Mouse (Mus musculus) neural tube, embryonic 13.5 days (tissue): ENCODE results near the gene Agbl3. TPM values are rescaled to one million over a fixed set of nuclear protein-coding genes. Genes with fewer than 3 reads are reported as not detected.

Experiments
- ATAC-seq: fragments of 200-750 bp; cut with Nextera tagmentation; 2 replicates; pipeline ENCODE4 v1.8.0; 2017; ENCODE audit warnings: low read depth, mild to moderate bottlenecking, moderate TSS enrichment, moderate library complexity
- H3K27ac ChIP-seq: fragments of 300-500 bp; sonication (generic); replicated peaks from 2 replicates; pipeline ENCODE4 v1.5.1; 2015; ENCODE audit warnings: moderate library complexity, mild to moderate bottlenecking, inconsistent platforms
- H3K27me3 ChIP-seq: fragments of 300-500 bp; sonication (generic); 2 replicates; pipeline ENCODE4 v1.6.1; 2015; ENCODE audit warnings: mild to moderate bottlenecking, inconsistent platforms
- H3K36me3 ChIP-seq: fragments of 300-500 bp; sonication (generic); 2 replicates; pipeline ENCODE4 v1.6.1; 2015; ENCODE audit warnings: mild to moderate bottlenecking, inconsistent platforms
- H3K4me1 ChIP-seq: fragments of 300-500 bp; sonication (generic); replicated peaks from 2 replicates; pipeline ENCODE4 v1.6.1; 2015; ENCODE audit warnings: inconsistent platforms
- H3K4me2 ChIP-seq: fragments of 300-500 bp; sonication (generic); 2 replicates; pipeline ENCODE4 v1.6.1; 2015; ENCODE audit warnings: inconsistent platforms, mild to moderate bottlenecking, moderate library complexity
- H3K4me3 ChIP-seq: fragments of 300-500 bp; sonication (generic); 2 replicates; pipeline ENCODE4 v1.5.1; 2015; ENCODE audit warnings: mild to moderate bottlenecking, inconsistent platforms
- H3K9ac ChIP-seq: fragments of 300-500 bp; sonication (generic); 2 replicates; pipeline ENCODE4 v1.6.1; 2015; ENCODE audit warnings: moderate library complexity, mild to moderate bottlenecking, inconsistent platforms
- H3K9me3 ChIP-seq: fragments of 300-500 bp; sonication (generic); 2 replicates; pipeline ENCODE4 v1.6.1; 2016; ENCODE audit warnings: inconsistent platforms
- WGBS: fragments of 180-500 bp; shearing (Covaris S2); methylation state at CpG from one replicate; pipeline ENCODE4 v1.1.7; 2015; 5-methylcytosine and 5-hydroxymethylcytosine counted together
- polyA plus RNA-seq: library from polyadenylated mRNA; unstranded; fragments of >200 nt; fragmentation: Nextera tagmentation; extraction: Ambion mirVana; gene quantifications from 2 replicates; pipeline ENCODE4 v1.2.1, GENCODE M21; 2015

Gene Agbl3
- polyA plus RNA-seq, 1 experiment from 2014 or later = 8.5 TPM

DNA sequence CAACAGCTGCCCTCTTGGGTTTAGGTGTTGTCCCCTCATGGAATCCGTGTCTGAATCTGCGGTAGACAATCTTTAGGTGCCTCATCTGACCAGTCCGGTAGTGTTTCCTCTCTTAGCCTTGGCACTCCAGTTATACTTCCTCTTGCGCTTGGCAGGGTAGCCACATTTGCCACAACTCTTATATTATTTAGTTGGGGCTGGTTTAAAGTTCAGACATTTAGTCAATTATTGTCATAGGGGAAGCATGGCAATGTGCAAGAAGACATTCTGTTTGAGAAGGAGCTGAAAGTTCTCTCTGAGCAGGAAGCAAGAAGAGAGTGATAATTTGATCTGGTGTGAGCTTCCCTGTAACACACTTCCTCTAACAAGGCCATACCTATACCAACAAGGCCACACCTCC, 30.4 kb downstream of the Agbl3 start:
- Histone ChIP-seq H3K27me3 (no peaks in the 10 kb centered on the region), H3K4me1 (no peaks in the 10 kb centered on the region), H3K4me3 (no peak overlapping the region), H3K36me3 (no peaks in the 10 kb centered on the region), H3K27ac (no peak overlapping the region), H3K9me3 (no peaks in the 10 kb centered on the region), H3K9ac (no peak overlapping the region), H3K4me2 (no peak overlapping the region)
- 93% methylated on average over 4 of the region's 4 CpGs for WGBS
- no peak for ATAC-seq

DNA sequence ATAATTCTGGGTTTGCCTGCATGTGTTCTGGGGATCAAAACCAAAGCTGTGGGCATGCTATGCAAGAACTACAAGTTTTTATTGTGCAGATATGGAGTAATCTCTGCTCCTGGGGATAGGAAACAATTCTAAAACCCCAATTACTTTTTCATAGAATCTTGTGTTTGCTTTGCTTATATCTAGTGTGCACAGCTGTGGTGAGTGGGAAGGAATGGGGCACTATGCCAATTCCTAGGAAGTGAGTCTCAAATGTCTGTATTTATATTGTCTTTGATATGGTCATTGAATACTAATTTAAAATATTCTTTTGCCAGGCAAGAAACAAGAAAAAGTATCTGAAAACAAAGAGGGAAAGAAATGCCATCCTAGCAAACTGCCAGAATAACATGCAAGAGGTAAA, 44.2 kb downstream of the Agbl3 start:
- Histone ChIP-seq H3K36me3 (no peaks in the 10 kb centered on the region), H3K9me3 (no peaks in the 10 kb centered on the region), H3K27me3 (no peaks in the 10 kb centered on the region), H3K9ac (no peak overlapping the region), H3K27ac (no peak overlapping the region), H3K4me1 (no peaks in the 10 kb centered on the region), H3K4me2 (no peak overlapping the region), H3K4me3 (no peak overlapping the region)
- ATAC-seq = no peak

DNA sequence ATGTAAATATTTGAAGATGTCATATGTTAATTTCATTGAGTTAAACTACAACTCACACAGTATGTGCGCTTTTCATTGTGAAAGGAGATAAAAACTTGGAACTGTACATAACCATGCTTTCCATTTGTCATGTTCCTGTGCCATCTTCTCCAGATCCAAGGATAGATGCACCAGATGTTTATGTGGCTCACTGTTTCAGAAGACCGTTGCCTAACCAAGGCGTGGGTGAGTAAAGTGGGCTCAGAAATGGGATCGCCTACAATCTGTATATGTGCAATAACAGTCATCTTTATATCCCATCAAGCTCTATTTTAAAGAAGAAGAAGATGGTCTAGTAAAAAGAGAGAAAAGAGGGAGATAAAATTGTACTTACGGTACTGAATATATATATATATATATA, 52.1 kb downstream of the Agbl3 start:
- no peak overlapping the region for H3K9ac ChIP-seq
- no peak for ATAC-seq
- H3K36me3 ChIP-seq = no peaks in the 10 kb centered on the region
- H3K27ac ChIP-seq = no peak overlapping the region
- H3K9me3 ChIP-seq = no peaks in the 10 kb centered on the region
- H3K27me3 ChIP-seq = no peaks in the 10 kb centered on the region
- WGBS = 98% methylated on average over 5 of the region's 5 CpGs
- H3K4me1 ChIP-seq = no peaks in the 10 kb centered on the region
- H3K4me3 ChIP-seq = no peak overlapping the region
- no peak overlapping the region for H3K4me2 ChIP-seq

DNA sequence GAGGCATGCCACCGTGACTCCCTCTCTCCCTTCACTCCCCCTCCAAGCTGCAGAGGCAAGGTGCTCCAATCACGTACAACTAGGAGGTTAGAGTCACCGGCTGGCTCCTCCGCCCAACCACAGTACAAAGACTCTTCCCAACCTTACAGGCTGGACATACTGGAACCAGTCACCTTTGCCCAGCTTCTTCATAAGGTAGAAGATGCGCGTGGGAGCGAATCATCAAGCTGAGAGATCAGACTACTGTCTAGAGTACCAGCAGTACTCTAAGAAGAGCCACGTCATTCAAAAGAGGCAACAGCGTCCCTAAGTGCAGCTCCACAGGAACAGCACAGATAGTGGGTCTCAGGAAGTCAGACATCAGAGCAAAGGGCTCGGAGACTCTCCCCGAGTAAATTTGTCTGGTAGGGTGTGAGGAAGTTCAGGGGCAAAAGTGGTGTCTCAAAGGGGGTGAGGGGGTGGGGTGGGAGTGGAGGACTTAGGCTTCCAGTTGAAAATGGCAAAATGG, 81.4 kb downstream of the Agbl3 start:
- Histone ChIP-seq H3K9me3 (no peaks in the 10 kb centered on the region), H3K27me3 (no peaks in the 10 kb centered on the region), H3K9ac (no peak overlapping the region), H3K4me1 (no peaks in the 10 kb centered on the region), H3K4me3 (no peak overlapping the region), H3K4me2 (no peak overlapping the region), H3K36me3 (no peaks in the 10 kb centered on the region), H3K27ac (no peak overlapping the region)
- 90% methylated on average over 11 of the region's 11 CpGs for WGBS
- no peak for ATAC-seq

DNA sequence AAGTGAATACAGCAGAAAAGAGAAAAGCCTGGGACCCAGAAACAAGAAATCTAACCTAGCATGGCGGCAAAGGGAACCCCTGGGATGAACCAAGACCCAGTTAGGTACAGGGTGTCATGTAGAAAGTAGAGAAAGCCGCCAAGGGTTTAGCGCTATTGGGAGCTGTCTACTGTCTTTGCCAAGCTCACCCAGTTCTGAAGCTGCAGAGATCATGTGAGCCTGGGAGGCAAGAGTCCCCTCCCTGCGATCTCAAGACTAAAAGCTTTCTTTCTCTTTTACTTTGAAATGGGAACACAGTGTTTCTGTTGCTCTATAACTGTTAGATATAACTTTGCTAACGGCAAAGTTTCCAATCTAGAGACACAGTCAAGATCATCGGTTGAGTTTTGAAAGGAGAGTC, 82.1 kb downstream of the Agbl3 start:
- Histone ChIP-seq H3K9me3 (no peaks in the 10 kb centered on the region), H3K9ac (no peak overlapping the region), H3K36me3 (no peaks in the 10 kb centered on the region), H3K4me1 (no peaks in the 10 kb centered on the region), H3K4me3 (no peak overlapping the region), H3K27ac (no peak overlapping the region), H3K27me3 (no peaks in the 10 kb centered on the region), H3K4me2 (no peak overlapping the region)
- WGBS = 95% methylated on average over 6 of the region's 6 CpGs
- no peak for ATAC-seq

DNA sequence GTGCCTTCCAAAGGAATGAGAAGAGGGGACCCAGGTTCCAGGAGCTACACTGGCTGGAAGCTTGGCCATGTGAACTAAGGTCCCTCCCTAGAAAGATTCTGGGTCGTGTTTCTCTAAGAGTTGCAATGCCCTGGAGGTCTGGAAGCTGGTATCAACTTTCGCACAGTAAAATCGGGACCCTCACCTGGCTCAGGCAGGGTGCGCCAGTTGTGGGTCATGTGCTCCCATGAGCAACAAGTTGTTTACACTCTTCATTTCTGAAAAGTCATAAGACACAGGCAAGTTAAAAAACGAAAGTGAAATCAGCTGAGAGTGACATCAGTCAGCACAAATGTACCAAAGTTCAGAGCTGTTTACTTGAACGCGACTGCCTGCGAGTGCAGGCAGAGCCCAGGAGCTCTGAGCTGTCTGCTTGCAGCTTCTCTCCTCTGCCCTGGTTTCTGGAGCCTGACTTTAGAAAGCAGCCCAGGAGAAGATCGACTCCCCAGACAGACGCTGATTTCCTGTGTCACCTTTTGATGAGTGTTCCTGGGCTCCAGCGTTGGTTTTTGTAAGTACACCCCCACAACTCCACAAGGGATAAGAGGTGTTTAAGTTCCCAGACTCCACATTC, 82.7 kb downstream of the Agbl3 start, which contains the start of gene Tmem140:
TSS of gene Tmem140 (plus strand) at position 356 of the 613 bp plus-strand sequence.
- no peak within 1 kb of the TSS for H3K4me2 ChIP-seq

DNA sequence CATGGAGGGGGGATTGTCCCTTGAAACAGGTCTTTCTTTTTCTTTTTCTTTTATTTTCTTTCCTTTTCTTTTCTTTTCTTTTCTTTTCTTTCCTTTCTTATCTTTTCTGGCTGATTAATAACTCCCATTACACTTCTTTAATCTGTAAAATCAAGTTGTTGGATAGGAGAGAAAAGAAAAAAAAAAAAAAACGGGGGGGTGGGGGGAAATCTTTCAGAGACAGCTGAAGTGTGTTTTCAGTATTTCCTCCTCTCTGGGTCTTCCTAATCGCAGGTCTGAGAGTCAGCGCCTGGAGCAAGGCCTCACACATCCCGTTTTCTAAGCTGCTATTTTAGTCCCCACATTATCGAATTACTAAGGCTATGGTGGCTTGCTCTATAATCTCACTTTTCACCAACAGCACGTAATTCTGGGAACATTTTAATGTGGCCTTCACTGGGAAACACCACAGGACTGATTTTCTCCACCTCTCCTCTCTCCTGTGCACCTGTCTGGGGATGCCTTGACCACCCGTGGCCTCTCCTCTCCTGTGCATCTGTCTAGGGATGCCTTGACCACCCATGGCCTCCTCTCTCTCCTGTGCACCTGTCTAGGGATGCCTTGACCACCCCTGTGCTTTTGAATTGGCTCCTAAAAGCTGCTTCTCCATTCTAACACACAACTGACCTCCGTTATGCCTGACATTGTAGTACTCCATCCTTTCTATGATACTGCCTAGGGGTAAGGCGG, 83.7 kb downstream of the Agbl3 start:
- H3K4me3 ChIP-seq = no peak overlapping the region
- no peaks in the 10 kb centered on the region for H3K27me3 ChIP-seq
- H3K4me1 ChIP-seq = no peaks in the 10 kb centered on the region
- H3K9ac ChIP-seq = no peak overlapping the region
- no peaks in the 10 kb centered on the region for H3K9me3 ChIP-seq
- no peaks in the 10 kb centered on the region for H3K36me3 ChIP-seq
- H3K4me2 ChIP-seq = no peak overlapping the region
- WGBS = 78% methylated on average over 9 of the region's 9 CpGs
- H3K27ac ChIP-seq = no peak overlapping the region
- no peak for ATAC-seq

More for the DNA sequence above, 82.7 kb downstream of the Agbl3 start, which contains the start of gene Tmem140:
- no peak within 1 kb of the TSS for H3K4me3 ChIP-seq
- no peaks in the 10 kb centered on the region for H3K27me3 ChIP-seq
- no peaks in the 10 kb centered on the region for H3K36me3 ChIP-seq
- no peaks in the 10 kb centered on the region for H3K9me3 ChIP-seq
- no peak within 1 kb of the TSS for H3K9ac ChIP-seq
- ATAC-seq = no peak
- H3K4me1 ChIP-seq = no peaks in the 10 kb centered on the region
- 63% methylated on average over 11 of the region's 11 CpGs for WGBS
- H3K27ac ChIP-seq = no peak within 1 kb of the TSS

DNA sequence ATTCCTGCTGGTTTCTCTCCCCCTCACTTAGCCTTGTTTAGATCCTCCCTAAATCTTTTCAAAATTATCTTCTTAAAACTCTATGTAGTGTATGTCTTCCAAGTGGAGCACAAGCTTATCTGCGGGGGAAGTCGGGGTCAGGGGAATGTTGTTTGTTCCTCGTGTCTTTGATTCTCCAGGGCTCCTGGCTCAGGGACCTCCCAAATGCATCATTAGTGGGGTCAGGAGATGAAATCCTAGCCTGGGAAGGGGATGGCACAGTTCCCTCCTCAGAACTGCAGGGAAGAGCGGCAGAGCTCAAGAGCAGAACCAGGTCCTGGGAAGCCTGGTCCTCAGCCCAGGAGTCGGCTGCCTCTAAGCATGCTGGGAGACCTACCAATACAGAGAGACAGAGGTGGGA, 85.0 kb downstream of the Agbl3 start:
- no peaks in the 10 kb centered on the region for H3K36me3 ChIP-seq
- H3K4me3 ChIP-seq = no peak overlapping the region
- no peaks in the 10 kb centered on the region for H3K27me3 ChIP-seq
- ATAC-seq = no peak
- no peak overlapping the region for H3K4me2 ChIP-seq
- WGBS = 82% methylated on average over 5 of the region's 5 CpGs
- H3K9ac ChIP-seq = no peak overlapping the region
- H3K4me1 ChIP-seq = no peaks in the 10 kb centered on the region
- H3K27ac ChIP-seq = no peak overlapping the region
- H3K9me3 ChIP-seq = no peaks in the 10 kb centered on the region

DNA sequence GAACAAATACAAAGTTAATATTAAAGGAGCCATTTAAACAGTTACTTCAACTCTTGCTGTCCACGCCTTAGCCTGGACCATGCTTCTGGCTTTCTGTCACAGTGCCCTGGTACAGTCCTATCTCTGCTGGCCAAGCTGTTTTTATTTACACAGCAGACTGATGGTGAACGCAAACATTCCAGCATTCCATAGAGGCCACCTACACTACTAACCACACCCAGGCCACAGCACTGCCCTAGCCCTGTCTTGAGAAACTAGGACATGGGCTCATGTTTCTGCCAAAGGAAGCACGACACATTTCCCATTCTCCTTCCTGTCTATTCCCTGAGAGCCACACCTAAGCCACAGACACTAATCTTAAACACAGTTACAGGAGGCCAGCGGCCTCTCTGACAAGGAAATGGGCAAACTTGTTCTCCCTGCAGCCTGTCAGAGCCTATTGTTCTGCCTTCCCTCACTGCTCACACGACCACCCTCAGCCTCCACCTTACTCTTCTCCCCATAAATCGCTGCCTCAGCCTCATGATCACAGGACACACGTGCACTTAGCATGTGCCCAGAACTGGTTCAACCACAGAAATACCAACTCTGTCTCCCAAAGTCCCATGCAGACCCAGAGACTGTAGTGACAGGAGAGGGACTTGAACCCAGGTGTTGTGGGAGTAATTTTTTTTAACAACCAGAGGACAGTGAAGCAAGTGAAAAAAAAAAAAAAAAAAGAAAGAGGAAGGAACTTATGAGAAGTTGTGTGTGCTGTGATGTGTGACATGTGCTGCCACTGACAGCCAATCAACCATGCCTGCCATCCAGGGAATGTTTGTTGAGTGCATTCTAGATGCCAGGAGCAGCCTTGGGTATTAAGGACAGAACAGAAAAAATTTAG, 85.7 kb downstream of the Agbl3 start:
- no peak overlapping the region for H3K4me3 ChIP-seq
- no peaks in the 10 kb centered on the region for H3K27me3 ChIP-seq
- no peak overlapping the region for H3K9ac ChIP-seq
- no peaks in the 10 kb centered on the region for H3K4me1 ChIP-seq
- no peak for ATAC-seq
- no peaks in the 10 kb centered on the region for H3K36me3 ChIP-seq
- H3K4me2 ChIP-seq = no peak overlapping the region
- H3K9me3 ChIP-seq = no peaks in the 10 kb centered on the region
- 63% methylated on average over 7 of the region's 7 CpGs for WGBS
- H3K27ac ChIP-seq = no peak overlapping the region

DNA sequence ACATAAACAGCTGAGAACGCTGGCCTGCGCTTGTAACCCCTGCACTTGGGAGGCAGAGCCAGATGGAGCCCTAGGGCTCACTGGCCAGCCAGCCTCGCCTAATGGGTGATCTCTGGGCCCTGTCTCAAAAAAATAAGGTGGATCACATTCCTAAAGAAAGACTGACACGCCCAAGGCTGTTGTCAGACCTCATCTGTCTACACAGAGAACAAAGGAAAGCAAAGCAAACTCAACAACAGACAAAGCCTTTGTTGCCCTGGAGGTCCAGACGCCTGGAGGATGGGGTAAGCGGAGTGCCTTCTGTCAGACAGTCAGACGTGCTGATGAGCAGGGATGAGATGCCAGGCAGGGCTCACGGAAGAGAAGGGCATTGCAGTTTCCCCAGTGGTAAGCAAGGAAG, 86.6 kb downstream of the Agbl3 start:
- H3K4me2 ChIP-seq = no peak overlapping the region
- no peak overlapping the region for H3K4me3 ChIP-seq
- no peaks in the 10 kb centered on the region for H3K9me3 ChIP-seq
- no peak overlapping the region for H3K9ac ChIP-seq
- no peaks in the 10 kb centered on the region for H3K4me1 ChIP-seq
- no peak for ATAC-seq
- H3K36me3 ChIP-seq = no peaks in the 10 kb centered on the region
- WGBS = 32% methylated on average over 8 of the region's 8 CpGs
- no peak overlapping the region for H3K27ac ChIP-seq
- no peaks in the 10 kb centered on the region for H3K27me3 ChIP-seq

DNA sequence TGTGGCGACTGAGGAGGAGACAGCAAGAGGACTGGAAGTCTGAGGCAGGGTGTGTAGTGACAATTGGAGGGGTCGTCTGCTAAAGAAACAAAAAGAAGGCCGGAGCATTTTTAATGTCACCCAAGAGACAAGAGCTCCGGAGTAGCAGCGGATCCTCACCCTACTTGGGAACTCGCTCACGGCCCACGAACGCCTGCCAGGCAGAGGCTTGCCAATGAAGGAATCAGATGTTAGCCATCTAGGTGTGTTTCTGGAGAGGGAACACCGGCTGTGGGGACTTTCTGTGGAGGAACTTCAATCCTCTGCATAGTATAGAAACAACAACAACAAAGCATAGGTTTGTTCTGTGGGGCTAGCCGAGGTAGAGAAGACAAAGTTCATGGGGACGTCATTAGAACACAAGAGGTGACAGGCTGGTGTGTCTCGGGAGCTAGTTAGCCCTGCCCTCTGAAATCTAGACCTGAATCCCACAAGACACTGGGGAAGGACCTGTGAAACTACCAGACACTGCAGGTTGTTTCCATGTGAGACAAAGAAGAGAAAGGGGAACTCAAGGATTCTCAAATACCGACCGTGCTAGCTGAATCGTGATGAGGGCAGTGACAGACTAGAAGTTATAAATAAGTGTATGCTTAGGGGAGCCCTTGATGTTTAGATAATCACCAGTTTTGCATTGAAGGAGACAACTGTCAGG, 87.2 kb downstream of the Agbl3 start:
- no peak overlapping the region for H3K4me3 ChIP-seq
- no peak overlapping the region for H3K9ac ChIP-seq
- no peaks in the 10 kb centered on the region for H3K4me1 ChIP-seq
- WGBS = 77% methylated on average over 16 of the region's 16 CpGs
- no peaks in the 10 kb centered on the region for H3K36me3 ChIP-seq
- ATAC-seq = no peak
- no peaks in the 10 kb centered on the region for H3K9me3 ChIP-seq
- no peak overlapping the region for H3K4me2 ChIP-seq
- no peak overlapping the region for H3K27ac ChIP-seq
- no peaks in the 10 kb centered on the region for H3K27me3 ChIP-seq

DNA sequence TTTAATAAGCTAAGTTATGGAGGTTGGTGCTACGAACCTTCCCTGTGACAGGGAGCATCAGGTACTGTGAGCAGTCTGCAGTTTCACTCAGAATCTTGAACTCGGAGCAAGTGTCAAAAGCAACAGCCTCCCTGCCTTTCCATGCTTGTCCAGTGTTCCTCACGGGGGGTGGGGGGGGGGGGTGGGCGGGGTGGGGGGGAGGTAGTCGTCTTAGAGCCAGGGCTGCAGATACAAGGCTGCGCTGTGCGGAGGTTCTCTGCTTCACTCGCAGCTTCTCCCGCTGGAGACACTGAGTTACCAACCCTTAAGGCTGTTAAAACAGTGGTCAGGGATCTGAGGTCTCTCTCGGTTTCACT, 87.7 kb downstream of the Agbl3 start:
- Histone ChIP-seq H3K4me3 (no peak overlapping the region), H3K4me2 (no peak overlapping the region), H3K9me3 (no peaks in the 10 kb centered on the region), H3K27ac (no peak overlapping the region), H3K27me3 (no peaks in the 10 kb centered on the region), H3K9ac (no peak overlapping the region), H3K4me1 (no peaks in the 10 kb centered on the region), H3K36me3 (no peaks in the 10 kb centered on the region)
- no peak for ATAC-seq
- WGBS = 75% methylated on average over 10 of the region's 10 CpGs
